Mouse (Mus musculus): ENCODE measurements around the gene Med15. TPM values are rescaled to one million over a fixed set of nuclear protein-coding genes. Genes with fewer than 3 reads are reported as not detected.
A peak's percentile ranks its signal among the peaks of the same experiment; 100 is the strongest.

Gene Med15
- polyA plus RNA-seq, 1 experiment from 2014 or later = 55.1 TPM

- Histone ChIP-seq H3K36me3 (peaks cover 85% of the 10 kb centered on the region), H3K4me3 (no peak overlapping the region), H3K27ac (no peak overlapping the region), H3K4me1 (no peaks in the 10 kb centered on the region), H3K9me3 (replicated peaks) (no peaks in the 10 kb centered on the region), H3K27me3 (ENCODE audit: low read depth, poor library complexity, severe bottlenecking) (no peaks in the 10 kb centered on the region)
- WGBS = 93% methylated on average over 9 of the region's 9 CpGs
- DNase-seq (ENCODE audit: low spot score) = no peak
Measured at GRCm38 (mm10) chr16:17640706-17641105, 92.0 kb downstream of the Med15 start.

GRCm38 (mm10) chr16:17639951-17640350 lies 92.7 kb downstream of the Med15 start:
- Histone ChIP-seq H3K4me3 (no peak overlapping the region), H3K9me3 (replicated peaks) (no peaks in the 10 kb centered on the region), H3K36me3 (peaks cover 92% of the 10 kb centered on the region), H3K4me1 (no peaks in the 10 kb centered on the region), H3K27me3 (ENCODE audit: low read depth, poor library complexity, severe bottlenecking) (no peaks in the 10 kb centered on the region), H3K27ac (no peak overlapping the region)
- 94% methylated on average over 6 of the region's 6 CpGs for WGBS
- DNase-seq (ENCODE audit: low spot score) = no peak

- Histone ChIP-seq H3K9me3 (replicated peaks) (no peaks in the 10 kb centered on the region), H3K4me1 (no peaks in the 10 kb centered on the region), H3K27me3 (ENCODE audit: low read depth, poor library complexity, severe bottlenecking) (no peaks in the 10 kb centered on the region), H3K27ac (no peak overlapping the region), H3K4me3 (no peak overlapping the region), H3K36me3 (peaks cover 96% of the 10 kb centered on the region)
- no peak for DNase-seq (ENCODE audit: low spot score)
- WGBS = 93% methylated on average over 3 of the region's 3 CpGs
Measured at GRCm38 (mm10) chr16:17639081-17639480, 93.6 kb downstream of the Med15 start.

- DNase-seq (ENCODE audit: low spot score) = no peak
- 89% methylated on average over 9 of the region's 9 CpGs for WGBS
- H3K4me3 ChIP-seq = no peak overlapping the region
- no peaks in the 10 kb centered on the region for H3K9me3 ChIP-seq (replicated peaks)
- H3K27me3 ChIP-seq (ENCODE audit: low read depth, poor library complexity, severe bottlenecking) = no peaks in the 10 kb centered on the region
- H3K36me3 ChIP-seq = peaks cover 96% of the 10 kb centered on the region
- no peaks in the 10 kb centered on the region for H3K4me1 ChIP-seq
- H3K27ac ChIP-seq = no peak overlapping the region
Measured at GRCm38 (mm10) chr16:17638036-17638628, 94.6 kb downstream of the Med15 start.

GRCm38 (mm10) chr16:17637610-17638009 lies 95.1 kb downstream of the Med15 start:
- WGBS = 84% methylated on average over 2 of the region's 2 CpGs
- no peak overlapping the region for H3K4me3 ChIP-seq
- no peaks in the 10 kb centered on the region for H3K9me3 ChIP-seq (replicated peaks)
- H3K36me3 ChIP-seq = peaks cover 96% of the 10 kb centered on the region
- H3K4me1 ChIP-seq = no peaks in the 10 kb centered on the region
- H3K27ac ChIP-seq = no peak overlapping the region
- H3K27me3 ChIP-seq (ENCODE audit: low read depth, poor library complexity, severe bottlenecking) = no peaks in the 10 kb centered on the region
- DNase-seq (ENCODE audit: low spot score) = no peak

GRCm38 (mm10) chr16:17636904-17637303 lies 95.8 kb downstream of the Med15 start:
- H3K4me3 ChIP-seq = no peak overlapping the region
- 86% methylated on average over 2 of the region's 2 CpGs for WGBS
- DNase-seq (ENCODE audit: low spot score) = no peak
- H3K27me3 ChIP-seq (ENCODE audit: low read depth, poor library complexity, severe bottlenecking) = no peaks in the 10 kb centered on the region
- H3K27ac ChIP-seq = no peak overlapping the region
- H3K4me1 ChIP-seq = no peaks in the 10 kb centered on the region
- H3K9me3 ChIP-seq (replicated peaks) = no peaks in the 10 kb centered on the region
- H3K36me3 ChIP-seq = peaks cover 96% of the 10 kb centered on the region

GRCm38 (mm10) chr16:17633481-17634181 lies 99.1 kb downstream of the Med15 start:
- no peaks in the 10 kb centered on the region for H3K4me1 ChIP-seq
- no peaks in the 10 kb centered on the region for H3K27me3 ChIP-seq (ENCODE audit: low read depth, poor library complexity, severe bottlenecking)
- no peak overlapping the region for H3K27ac ChIP-seq
- WGBS = 79% methylated on average over 8 of the region's 8 CpGs
- no peak overlapping the region for H3K4me3 ChIP-seq
- no peak for DNase-seq (ENCODE audit: low spot score)
- no peaks in the 10 kb centered on the region for H3K9me3 ChIP-seq (replicated peaks)
- H3K36me3 ChIP-seq = peaks cover 98% of the 10 kb centered on the region

- H3K4me3 ChIP-seq = no peak overlapping the region
Measured at GRCm38 (mm10) chr16:17632580-17632979, 100.1 kb downstream of the Med15 start.

GRCm38 (mm10) chr16:17626269-17626555 lies 106.5 kb downstream of the Med15 start:
- H3K27ac ChIP-seq = no peak overlapping the region
- 95% methylated on average over 5 of the region's 5 CpGs for WGBS
- H3K36me3 ChIP-seq = peaks cover 100% of the 10 kb centered on the region

More at GRCm38 (mm10) chr16:17632580-17632979, 100.1 kb downstream of the Med15 start:
- no peaks in the 10 kb centered on the region for H3K9me3 ChIP-seq (replicated peaks)
- WGBS = 97% methylated on average over 2 of the region's 2 CpGs
- peaks cover 98% of the 10 kb centered on the region for H3K36me3 ChIP-seq
- H3K27ac ChIP-seq = no peak overlapping the region
- DNase-seq (ENCODE audit: low spot score) = no peak
- no peaks in the 10 kb centered on the region for H3K27me3 ChIP-seq (ENCODE audit: low read depth, poor library complexity, severe bottlenecking)
- no peaks in the 10 kb centered on the region for H3K4me1 ChIP-seq

GRCm38 (mm10) chr16:17625488-17626268 lies 107.0 kb downstream of the Med15 start:
- no peak overlapping the region for H3K4me3 ChIP-seq
- peaks cover 96% of the 10 kb centered on the region for H3K36me3 ChIP-seq
- no peak overlapping the region for H3K27ac ChIP-seq
- DNase-seq (ENCODE audit: low spot score) = no peak
- H3K9me3 ChIP-seq (replicated peaks) = no peaks in the 10 kb centered on the region
- WGBS = 77% methylated on average over 8 of the region's 8 CpGs
- peaks cover 2% of the 10 kb centered on the region; the same call in 1 of the 2 replicates for H3K4me1 ChIP-seq
- H3K27me3 ChIP-seq (ENCODE audit: low read depth, poor library complexity, severe bottlenecking) = no peaks in the 10 kb centered on the region

More at GRCm38 (mm10) chr16:17626269-17626555, 106.5 kb downstream of the Med15 start:
- Histone ChIP-seq H3K4me1 (no peaks in the 10 kb centered on the region), H3K4me3 (no peak overlapping the region), H3K9me3 (replicated peaks) (no peaks in the 10 kb centered on the region), H3K27me3 (ENCODE audit: low read depth, poor library complexity, severe bottlenecking) (no peaks in the 10 kb centered on the region)
- no peak for DNase-seq (ENCODE audit: low spot score)

- H3K27me3 ChIP-seq (ENCODE audit: low read depth, poor library complexity, severe bottlenecking) = no peaks in the 10 kb centered on the region
- H3K27ac ChIP-seq = no peak overlapping the region
- no peaks in the 10 kb centered on the region for H3K9me3 ChIP-seq (replicated peaks)
- DNase-seq (ENCODE audit: low spot score) = no peak
- peaks cover 59% of the 10 kb centered on the region for H3K36me3 ChIP-seq
- H3K4me3 ChIP-seq = no peak overlapping the region
- 91% methylated on average over 1 of the region's 1 CpGs for WGBS
- peaks cover 16% of the 10 kb centered on the region; the same call in 1 of the 2 replicates for H3K4me1 ChIP-seq
Measured at GRCm38 (mm10) chr16:17621936-17622335, 110.8 kb downstream of the Med15 start.

GRCm38 (mm10) chr16:17619198-17620105 lies 113.2 kb downstream of the Med15 start, which contains the start of gene Smpd4:
TSS of gene Smpd4 (plus strand) at chr16:17619354.
- Histone ChIP-seq H3K27me3 (ENCODE audit: low read depth, poor library complexity, severe bottlenecking) (no peaks in the 10 kb centered on the region), H3K9me3 (replicated peaks) (no peaks in the 10 kb centered on the region), H3K4me1 (peaks cover 16% of the 10 kb centered on the region; the same call in 1 of the 2 replicates), H3K4me3 (peak within 1 kb of the TSS; percentile 72), H3K36me3 (peaks cover 34% of the 10 kb centered on the region), H3K27ac (peak within 1 kb of the TSS; percentile 87)
- 3% methylated on average over 60 of the region's 60 CpGs for WGBS
- DNase-seq (ENCODE audit: low spot score) = peak; percentile 98

All from limb, embryonic 10.5 days (tissue).